Mouse (Mus musculus) thymus, postnatal 36 days (tissue): ENCODE measurements around the gene Tex47.

ENCODE experiments used
- DNase-seq, 2 experiments: peaks; one replicate each; pipeline ENCODE4 v3.0.0; 2022; ENCODE audit warnings: mixed read lengths in 2 of 2

The Tex47 gene

GRCm38 (mm10) chr5:7303819-7304218 is at the start of gene Tex47:
TSS of gene Tex47 (plus strand) at chr5:7304119.
- DNase-seq, result no peak

DNA sequence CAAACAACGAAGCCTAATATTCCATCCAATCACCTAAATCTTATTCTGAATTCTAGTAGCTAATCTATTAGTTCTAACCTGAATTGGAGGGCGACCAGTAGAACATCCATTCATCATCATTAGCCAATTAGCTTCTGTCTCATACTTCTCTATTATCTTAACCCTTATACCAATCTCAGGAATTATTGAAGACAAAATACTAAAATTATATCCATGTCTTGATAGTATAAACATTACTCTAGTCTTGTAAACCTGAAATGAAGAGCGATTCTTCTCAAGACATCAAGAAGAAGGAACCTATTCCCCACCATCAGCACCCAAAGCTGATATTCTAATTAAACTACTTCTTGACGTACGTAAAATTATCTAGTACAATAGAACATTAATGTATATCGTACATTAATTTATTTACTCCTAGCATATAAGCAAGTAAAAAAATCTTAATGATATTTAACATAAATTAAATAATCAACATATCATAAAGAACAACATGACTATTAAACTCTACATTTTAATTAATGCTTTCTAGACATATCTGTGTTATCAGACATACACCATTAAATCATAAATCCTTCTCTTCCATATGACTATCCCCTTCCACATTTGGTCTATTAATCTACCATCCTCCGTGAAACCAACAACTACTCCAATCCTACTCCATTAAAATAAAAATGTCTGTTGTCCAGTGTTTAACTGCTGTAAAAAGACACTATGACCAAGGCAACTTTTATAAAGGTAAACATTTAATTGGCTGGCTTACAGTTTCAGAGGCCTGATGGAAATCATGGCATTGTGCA is 27.1 kb upstream of the Tex47 start:
- no peak for DNase-seq

DNA sequence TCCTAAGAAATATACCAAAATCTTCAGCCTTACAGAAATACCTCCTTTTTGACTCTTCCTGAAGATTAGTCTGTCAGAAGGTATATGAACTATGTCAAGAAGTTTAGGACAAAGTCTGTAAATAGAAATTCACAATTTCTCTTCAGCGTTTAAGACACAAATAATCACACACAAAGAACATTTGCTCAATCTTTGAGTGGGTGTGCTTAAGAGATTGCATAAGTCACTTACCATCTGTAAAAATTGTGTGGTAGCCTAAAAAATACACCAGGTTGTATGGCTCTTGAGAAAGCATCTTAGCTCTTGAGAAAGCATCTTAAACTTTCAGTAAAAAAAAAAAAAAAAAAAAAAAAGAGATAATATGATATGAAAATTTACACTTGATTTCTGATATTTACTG is 19.6 kb upstream of the Tex47 start:
- no peak for DNase-seq

GRCm38 (mm10) chr5:7302969-7303368 is 950 bp upstream of the Tex47 start:
- no peak for DNase-seq

GRCm38 (mm10) chr5:7325594-7325993 is 21.7 kb downstream of the Tex47 start:
- DNase-seq, result no peak

DNA sequence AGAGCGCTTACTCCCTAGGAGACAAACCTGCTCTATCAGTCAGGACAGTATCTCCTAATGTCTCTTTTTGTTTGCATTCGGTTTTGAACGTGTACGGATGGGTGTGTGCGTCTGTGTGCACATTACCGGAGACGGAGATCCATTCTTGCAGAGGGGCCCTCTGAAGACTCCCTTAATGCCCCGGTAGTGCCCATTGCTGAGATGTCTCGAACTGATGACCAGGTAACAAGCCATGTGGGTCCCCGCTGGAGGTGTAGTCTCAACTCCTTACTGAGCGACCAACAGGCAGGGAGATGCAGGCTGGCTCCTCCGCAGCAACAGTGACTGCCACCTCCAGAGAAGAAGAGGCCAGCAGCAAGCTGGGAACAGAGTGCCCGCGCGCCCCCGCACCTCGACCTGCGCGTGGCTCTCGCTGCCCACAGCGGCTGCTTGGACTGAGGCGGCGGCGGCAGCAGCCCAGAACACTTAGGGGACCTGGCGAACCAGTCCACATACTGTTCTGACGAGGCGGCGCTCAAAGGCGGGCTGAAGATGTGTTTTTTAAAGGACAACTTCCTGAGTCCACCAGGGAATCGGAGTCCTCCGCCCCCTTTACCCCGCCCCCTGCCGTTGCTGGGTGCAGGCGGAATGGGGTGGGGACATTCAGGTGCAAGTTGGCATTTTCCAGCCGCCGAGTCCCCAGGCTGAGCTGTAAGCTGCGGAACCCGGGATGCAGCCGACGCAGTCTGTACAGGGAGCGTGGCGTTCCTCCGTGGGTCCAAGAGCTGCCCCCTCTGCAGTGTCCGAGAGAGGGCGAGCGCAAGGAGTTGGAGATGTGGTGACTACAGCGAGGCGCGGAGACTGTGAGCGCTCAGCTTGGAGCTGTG is 40.5 kb downstream of the Tex47 start, which contains the start of gene Zfp804b:
Gene Zfp804b, minus strand, starts transcription at position 612 of the 866 bp plus-strand sequence.
- no peak for DNase-seq

- no peak for DNase-seq
Measured at GRCm38 (mm10) chr5:7345011-7345389, 41.1 kb downstream of the Tex47 start.
